Mouse (Mus musculus) gastrocnemius, adult 8-10 months (tissue): ENCODE measurements around the gene Ppp1ca. TPM values are rescaled to one million over a fixed set of nuclear protein-coding genes. Genes with fewer than 3 reads are reported as not detected.

Experiments
- DNase-seq, 2 experiments: peaks; one replicate each; pipeline ENCODE4 v3.0.0; 2022; ENCODE audit warnings: low spot score in 2 of 2
- total RNA-seq, 4 experiments: library from RNA; stranded (reverse); gene quantifications; 2 replicates each; pipeline ENCODE4 v1.2.4; 2022

Ppp1ca gene
- total RNA-seq, 4 experiments from 2014 or later: 198 to 243 (median 235) TPM

GRCm38 (mm10) chr19:4211891-4212588, 20.2 kb downstream of the Ppp1ca start:
- DNase-seq: no peak

- DNase-seq: no peak
Observed at GRCm38 (mm10) chr19:4213524-4213974, 21.7 kb downstream of the Ppp1ca start.

GRCm38 (mm10) chr19:4214071-4214770, 22.4 kb downstream of the Ppp1ca start, which contains the start of the genes Clcf1 and AC109138.7:
Gene Clcf1 (plus strand): TSS chr19:4214238.
Gene AC109138.7 (plus strand): TSS chr19:4214357.
- no peak for DNase-seq

- no peak for DNase-seq
Observed at GRCm38 (mm10) chr19:4214771-4215450, 23.0 kb downstream of the Ppp1ca start.

- DNase-seq: no peak
Observed at GRCm38 (mm10) chr19:4215451-4215840, 23.6 kb downstream of the Ppp1ca start.

GRCm38 (mm10) chr19:4216041-4216685, 24.3 kb downstream of the Ppp1ca start:
- DNase-seq: no peak

- DNase-seq: no peak
Observed at GRCm38 (mm10) chr19:4217140-4217539, 25.3 kb downstream of the Ppp1ca start.

- DNase-seq: no peak
Observed at GRCm38 (mm10) chr19:4217855-4218254, 26.0 kb downstream of the Ppp1ca start.

- no peak for DNase-seq
Observed at GRCm38 (mm10) chr19:4218293-4218692, 26.4 kb downstream of the Ppp1ca start.

- no peak for DNase-seq
Observed at GRCm38 (mm10) chr19:4218784-4219183, 26.9 kb downstream of the Ppp1ca start.

GRCm38 (mm10) chr19:4219943-4220342, 28.1 kb downstream of the Ppp1ca start:
- no peak for DNase-seq

GRCm38 (mm10) chr19:4220416-4220815, 28.6 kb downstream of the Ppp1ca start:
- DNase-seq: no peak

GRCm38 (mm10) chr19:4220957-4221743, 29.3 kb downstream of the Ppp1ca start:
- no peak for DNase-seq

- DNase-seq: no peak
Observed at GRCm38 (mm10) chr19:4222165-4222564, 30.3 kb downstream of the Ppp1ca start.

- DNase-seq: no peak
Observed at GRCm38 (mm10) chr19:4226779-4227178, 34.9 kb downstream of the Ppp1ca start.

GRCm38 (mm10) chr19:4227446-4227845, 35.6 kb downstream of the Ppp1ca start:
- DNase-seq: no peak

GRCm38 (mm10) chr19:4227894-4228678, 36.2 kb downstream of the Ppp1ca start:
- peak; percentile 38 to 60 for DNase-seq

- no peak for DNase-seq
Observed at GRCm38 (mm10) chr19:4228891-4229290, 37.0 kb downstream of the Ppp1ca start.

- DNase-seq: no peak
Observed at GRCm38 (mm10) chr19:4229451-4230076, 37.7 kb downstream of the Ppp1ca start.

GRCm38 (mm10) chr19:4230415-4230814, 38.5 kb downstream of the Ppp1ca start:
- no peak for DNase-seq
